Mouse (Mus musculus) thymus, adult 2 months (tissue): ENCODE measurements around the gene Pde2a. TPM values are rescaled to one million over a fixed set of nuclear protein-coding genes. Genes with fewer than 3 reads are reported as not detected.
A peak's percentile ranks its signal among the peaks of the same experiment; 100 is the strongest.
"Not testable (repeated sequence)": the region's sequence is repeated elsewhere in the genome, so short reads cannot be mapped to it uniquely, and the experiment has no call there.

ENCODE experiments used
- DNase-seq: peaks from one replicate; pipeline ENCODE4 v3.0.0; 2021
- H3K27ac ChIP-seq: fragments of 200-500 bp; 2 replicates; pipeline ENCODE4 v1.5.1; 2012; ENCODE audit warnings: low read length, control low read depth; ENCODE audit not compliant: control insufficient read depth, insufficient read depth
- H3K27me3 ChIP-seq: fragments of 200-500 bp; 2 replicates; pipeline ENCODE4 v1.6.1; 2012; ENCODE audit warnings: mild to moderate bottlenecking, low read length, moderate library complexity, mixed read lengths; ENCODE audit not compliant: control insufficient read depth, insufficient read depth
- H3K36me3 ChIP-seq: fragments of 200-500 bp; 2 replicates; pipeline ENCODE4 v1.6.1; 2012; ENCODE audit warnings: mild to moderate bottlenecking, low read length, moderate library complexity; ENCODE audit not compliant: control insufficient read depth, insufficient read depth
- H3K4me1 ChIP-seq: fragments of 200-500 bp; replicated peaks from 2 replicates; pipeline ENCODE4 v1.6.1; 2012; ENCODE audit warnings: low read length; ENCODE audit not compliant: control insufficient read depth, insufficient read depth
- H3K4me3 ChIP-seq: fragments of 200-500 bp; 2 replicates; pipeline ENCODE4 v1.5.1; 2012; ENCODE audit warnings: mild to moderate bottlenecking, low read length, control low read depth, moderate library complexity; ENCODE audit not compliant: control insufficient read depth, insufficient read depth
- CTCF ChIP-seq: fragments of 200-500 bp; IDR thresholded peaks from 2 replicates; pipeline ENCODE4 v1.5.1; 2012; ENCODE audit warnings: mild to moderate bottlenecking, control low read depth, low read length, moderate library complexity, borderline replicate concordance; ENCODE audit not compliant: control insufficient read depth, poor library complexity, insufficient read depth; ENCODE audit errors: extremely low read depth
- POLR2A ChIP-seq: fragments of 200-500 bp; IDR thresholded peaks from 2 replicates; pipeline ENCODE4 v1.6.1; 2012; ENCODE audit warnings: mild to moderate bottlenecking, low read length, control low read depth, moderate library complexity; ENCODE audit not compliant: control insufficient read depth, poor library complexity, insufficient read depth; ENCODE audit errors: extremely low read depth
- WGBS: fragments of 180-500 bp; shearing (Covaris S2); methylation state at CpG from one replicate; pipeline ENCODE4 v1.1.7; 2018; 5-methylcytosine and 5-hydroxymethylcytosine counted together
- polyA plus RNA-seq: library from polyadenylated mRNA; depleted of rRNA; stranded (reverse); fragments of >200 nt; gene quantifications from 2 replicates; pipeline ENCODE4 v1.2.3, GENCODE M21; 2012; rRNA removed

The Pde2a gene
- polyA plus RNA-seq, 1 experiment, result 12.0 TPM

GRCm38 (mm10) chr7:101547651-101548050, 126.2 kb downstream of the Pde2a start:
- no peak overlapping the region for H3K27ac ChIP-seq
- no peak for TF ChIP-seq POLR2A
- no peaks in the 10 kb centered on the region for H3K27me3 ChIP-seq
- no peaks in the 10 kb centered on the region for H3K36me3 ChIP-seq
- H3K4me1 ChIP-seq, result peaks cover 16% of the 10 kb centered on the region
- WGBS, result 86% methylated on average over 3 of the region's 3 CpGs
- no peak for DNase-seq
- no peak overlapping the region for H3K4me3 ChIP-seq

GRCm38 (mm10) chr7:101549266-101549665, 127.8 kb downstream of the Pde2a start:
- 97% methylated on average over 3 of the region's 3 CpGs for WGBS
- TF ChIP-seq CTCF (no peak), POLR2A (no peak)
- DNase-seq, result no peak
- no peaks in the 10 kb centered on the region for H3K36me3 ChIP-seq
- H3K4me1 ChIP-seq, result peaks cover 17% of the 10 kb centered on the region
- H3K4me3 ChIP-seq, result no peak overlapping the region
- H3K27ac ChIP-seq, result no peak overlapping the region
- no peaks in the 10 kb centered on the region for H3K27me3 ChIP-seq

- Histone ChIP-seq H3K4me3 (no peak overlapping the region), H3K36me3 (no peaks in the 10 kb centered on the region), H3K27me3 (no peaks in the 10 kb centered on the region), H3K27ac (peak overlapping the region; percentile 66), H3K4me1 (peaks cover 17% of the 10 kb centered on the region)
- TF ChIP-seq POLR2A (no peak), CTCF (no peak)
- DNase-seq, result peak; percentile 18
- WGBS, result 19% methylated on average over 7 of the region's 7 CpGs
Observed at GRCm38 (mm10) chr7:101550686-101551485, 129.4 kb downstream of the Pde2a start.

GRCm38 (mm10) chr7:101551530-101551929, 130.0 kb downstream of the Pde2a start:
- H3K27me3 ChIP-seq, result no peaks in the 10 kb centered on the region
- H3K27ac ChIP-seq, result no peak overlapping the region; the same call in 1 of the 2 replicates
- DNase-seq, result no peak

GRCm38 (mm10) chr7:101555473-101555872, 134.0 kb downstream of the Pde2a start:
- not testable (repeated sequence) for H3K36me3 ChIP-seq, H3K27ac ChIP-seq, DNase-seq, H3K27me3 ChIP-seq, H3K4me3 ChIP-seq
- peaks cover 13% of the 10 kb centered on the region for H3K4me1 ChIP-seq
- WGBS, result 11% methylated on average over 3 of the region's 3 CpGs

More at GRCm38 (mm10) chr7:101551530-101551929, 130.0 kb downstream of the Pde2a start:
- Histone ChIP-seq H3K4me3 (no peak overlapping the region), H3K4me1 (peaks cover 17% of the 10 kb centered on the region), H3K36me3 (no peaks in the 10 kb centered on the region)
- 83% methylated on average over 1 of the region's 1 CpGs for WGBS
- TF ChIP-seq CTCF (no peak), POLR2A (no peak)

- DNase-seq, result no peak
- Histone ChIP-seq H3K27ac (no peak overlapping the region), H3K27me3 (no peaks in the 10 kb centered on the region), H3K4me1 (peaks cover 4% of the 10 kb centered on the region; the same call in 1 of the 2 replicates), H3K36me3 (no peaks in the 10 kb centered on the region), H3K4me3 (no peak overlapping the region)
- 87% methylated on average over 1 of the region's 1 CpGs for WGBS
- TF ChIP-seq CTCF (no peak), POLR2A (no peak)
Observed at GRCm38 (mm10) chr7:101557391-101557790, 135.9 kb downstream of the Pde2a start.

GRCm38 (mm10) chr7:101559393-101559792, 137.9 kb downstream of the Pde2a start:
- not testable (repeated sequence) for DNase-seq, H3K27me3 ChIP-seq, H3K4me3 ChIP-seq, H3K27ac ChIP-seq, H3K4me1 ChIP-seq, H3K36me3 ChIP-seq
- WGBS, result 87% methylated on average over 5 of the region's 5 CpGs

Other genes starting within 250 kb of the Pde2a start
- 76.9 and 89.9 TPM in 2 replicates for gene Atg16l2, start 119.4 kb upstream of the Pde2a start, polyA plus RNA-seq
- gene Stard10, start 104.6 kb upstream of the Pde2a start, polyA plus RNA-seq, result 25.4 and 31.4 TPM in 2 replicates
- gene Arap1, start 73.6 kb upstream of the Pde2a start, polyA plus RNA-seq, result 190 and 225 TPM in 2 replicates
- 0.60 TPM in 1 of 2 replicates, not detected in the other for gene Gm45837, start 10.8 kb upstream of the Pde2a start, polyA plus RNA-seq
- 4.5 and 5.4 TPM in 2 replicates for gene Art2b, start 163.9 kb downstream of the Pde2a start, polyA plus RNA-seq
- 16.8 and 25.8 TPM in 2 replicates for gene Clpb, start 241.9 kb downstream of the Pde2a start, polyA plus RNA-seq